Mouse (Mus musculus) ES-E14 (cell line): ENCODE measurements around the gene 2310061I04Rik.

Source experiments
- CHD2 ChIP-seq: IDR thresholded peaks from 2 replicates; pipeline ENCODE4 v1.6.1; 2014; ENCODE audit warnings: mild to moderate bottlenecking, low read depth, low read length, inconsistent platforms
- HCFC1 ChIP-seq: IDR thresholded peaks from 2 replicates; pipeline ENCODE4 v1.6.1; 2012; ENCODE audit warnings: low read length, inconsistent platforms, borderline replicate concordance; ENCODE audit not compliant: insufficient read depth
- MAFK ChIP-seq: IDR thresholded peaks from 2 replicates; pipeline ENCODE4 v1.6.1; 2014; ENCODE audit warnings: mild to moderate bottlenecking, low read depth, low read length, inconsistent platforms; ENCODE audit not compliant: insufficient read depth
- ZC3H11A ChIP-seq: IDR thresholded peaks from 2 replicates; pipeline ENCODE4 v1.6.1; 2012; ENCODE audit warnings: low read depth, mild to moderate bottlenecking, inconsistent platforms, low read length, borderline replicate concordance
- ZNF384 ChIP-seq: IDR thresholded peaks from 2 replicates; pipeline ENCODE4 v1.6.1; 2012; ENCODE audit warnings: low read depth, low read length, inconsistent platforms

- TF ChIP-seq HCFC1 (no peak), ZC3H11A (no peak), CHD2 (no peak), MAFK (no peak), ZNF384 (no peak)
Measured at GRCm38 (mm10) chr17:35929534-35929933, 32.3 kb upstream of the 2310061I04Rik start.
